Comparison of ENCODE assay signal across 8 mouse cellular contexts in genomic region chr9:68302232-68302925, GRCm38 (mm10).
DNase-seq lines count a peak whose midpoint lies in the region; ATAC-seq lines count a peak whose summit lies in the region.
"Had no signal": no experiment of that assay in that cellular context is flagged by ENCODE, and none has a peak within 500 bp of the region (broad histone marks: within the 10 kb centered on the region; RNA-seq: fewer than 3 reads in every experiment).

No protein-coding gene starts in this region.

- H3K9me3 ChIP-seq in stomach, embryonic 15.5 days: no peaks in the 10 kb centered on the region
- H3K9me3 ChIP-seq: lung, embryonic 15.5 days had no signal

- H3K9ac ChIP-seq in stomach, embryonic 15.5 days: no peak overlapping the region
- H3K9ac ChIP-seq: lung, embryonic 15.5 days had no signal

- H3K4me2 ChIP-seq in stomach, embryonic 15.5 days: no peak overlapping the region
- H3K4me2 ChIP-seq: lung, embryonic 15.5 days had no signal

- ATAC-seq in stomach, embryonic 15.5 days (ENCODE audit: insufficient read depth, low FRiP score, low read depth): no peak; the same call in 1 of the 2 replicates

- no peaks in the 10 kb centered on the region; the same call in 1 of the 2 replicates for H3K4me1 ChIP-seq in stomach, embryonic 15.5 days
- H3K4me1 ChIP-seq: lung, embryonic 15.5 days had no signal

- H3K36me3 ChIP-seq in stomach, embryonic 15.5 days: no peaks in the 10 kb centered on the region
- H3K36me3 ChIP-seq: lung, embryonic 15.5 days had no signal

- H3K27me3 ChIP-seq in stomach, embryonic 15.5 days (replicated peaks): no peaks in the 10 kb centered on the region
- H3K27me3 ChIP-seq: lung, embryonic 15.5 days had no signal

- 41% methylated on average over 7 of the region's 7 CpGs for WGBS in stomach, embryonic 15.5 days

- peak overlapping the region; percentile 82 for H3K27ac ChIP-seq in stomach, embryonic 15.5 days
- H3K27ac ChIP-seq: lung, embryonic 15.5 days had no signal

- H3K4me3 ChIP-seq in stomach, embryonic 15.5 days (replicated peaks): no peak overlapping the region
- H3K4me3 ChIP-seq: lung, embryonic 15.5 days had no signal

- DNase-seq in ovary, postnatal 14 days (ENCODE audit: low spot score): peak; percentile 10
- DNase-seq in ovary, adult 18-20 months (ENCODE audit: low spot score): no peak
- peak; percentile 98 for DNase-seq in heart, adult 11 months
- peak; percentile 38 for DNase-seq in kidney, adult 11 months
- DNase-seq in left cerebral cortex, adult 11 months (ENCODE audit: low spot score): no peak
- no peak for DNase-seq in cerebellum, adult 9-10 months

Comparison
In these comparisons a context has a peak if more than half of its experiments do, and no peak if none do; other contexts are left out.
1. DNase-seq: peak in ovary, postnatal 14 days (single experiment), heart, adult 11 months (single experiment) and kidney, adult 11 months (single experiment); none in ovary, adult 18-20 months (single experiment), left cerebral cortex, adult 11 months (single experiment) and cerebellum, adult 9-10 months (single experiment).